Mouse (Mus musculus): ENCODE results near the gene Phldb2. TPM values are rescaled to one million over a fixed set of nuclear protein-coding genes. Genes with fewer than 3 reads are reported as not detected.

Gene Phldb2
- polyA plus RNA-seq (2012; rRNA removed), result 4.7 and 5.9 TPM in 2 replicates

DNA sequence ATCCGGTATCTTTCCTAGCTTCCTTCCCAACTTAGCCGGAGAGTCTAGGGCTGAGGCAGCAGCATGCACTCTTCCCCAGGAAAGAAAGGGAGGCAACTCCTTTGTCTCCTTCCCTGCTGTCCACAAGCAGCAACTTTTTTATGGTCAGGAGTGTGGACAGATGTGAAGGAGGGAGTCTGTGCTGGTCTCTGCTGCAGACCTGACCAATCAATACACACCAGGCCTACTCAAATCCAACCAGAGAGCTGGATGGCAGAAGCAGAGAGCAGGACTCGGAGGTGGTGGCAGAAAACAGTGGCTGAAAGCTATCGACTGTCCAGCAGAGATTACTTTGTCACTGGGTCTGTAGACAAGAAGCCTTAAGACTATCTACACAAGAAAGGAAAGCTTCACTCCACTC, at the start of gene Phldb2:
Gene Phldb2, minus strand, starts transcription at position 205 of the 400 bp plus-strand sequence.
- H3K4me1 ChIP-seq (ENCODE audit: control insufficient read depth, insufficient read depth, low read length), result no peaks in the 10 kb centered on the region
- 91% methylated on average over 4 of the region's 4 CpGs for WGBS
- H3K27me3 ChIP-seq (ENCODE audit: control insufficient read depth, insufficient read depth, low read length), result no peaks in the 10 kb centered on the region
- H3K4me3 ChIP-seq (replicated peaks; ENCODE audit: insufficient read depth, low read depth, low read length), result no peak within 1 kb of the TSS
- DNase-seq, result no peak
- no peak for TF ChIP-seq CTCF (IDR thresholded peaks at IDR 0.05; ENCODE audit: borderline replicate concordance, insufficient read depth, low read depth, low read length)
- TF ChIP-seq POLR2A (IDR thresholded peaks at IDR 0.05; ENCODE audit: borderline replicate concordance, insufficient read depth, low read length), result no peak
- no peak within 1 kb of the TSS for H3K27ac ChIP-seq (ENCODE audit: insufficient read depth, low read length)

DNA sequence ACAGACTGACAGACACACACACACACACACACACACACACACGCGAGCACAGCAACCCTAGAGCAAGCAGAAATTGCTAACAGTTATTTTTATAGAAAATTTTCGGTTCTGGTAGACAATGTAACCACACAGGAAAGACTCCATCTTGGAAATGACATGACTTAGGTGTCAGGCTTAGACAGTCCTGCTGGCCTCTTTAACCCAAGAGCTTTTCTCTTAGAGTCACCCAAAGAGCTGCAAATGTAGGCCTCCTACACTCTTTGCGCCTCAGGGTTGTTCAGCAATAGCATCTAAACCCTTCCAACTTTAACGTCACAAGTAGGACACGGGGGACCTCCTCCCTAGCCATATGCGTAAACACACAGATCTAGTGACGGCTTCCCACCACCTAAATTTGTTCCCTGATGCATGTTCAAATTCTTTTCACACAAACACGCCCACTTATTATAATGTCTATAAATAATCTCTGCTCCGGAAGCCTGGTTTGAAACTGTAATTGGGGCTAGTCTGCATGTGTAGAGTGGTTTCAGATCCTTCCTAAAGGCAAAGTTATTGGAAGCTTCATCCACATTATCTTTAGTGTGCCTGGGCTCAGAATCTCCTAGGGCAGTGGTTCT, 48.3 kb upstream of the Phldb2 start:
- no peak for DNase-seq
- Histone ChIP-seq H3K27ac (ENCODE audit: insufficient read depth, low read length) (no peak overlapping the region), H3K4me1 (ENCODE audit: control insufficient read depth, insufficient read depth, low read length) (peaks cover 15% of the 10 kb centered on the region), H3K4me3 (replicated peaks; ENCODE audit: insufficient read depth, low read depth, low read length) (no peak overlapping the region), H3K27me3 (ENCODE audit: control insufficient read depth, insufficient read depth, low read length) (no peaks in the 10 kb centered on the region)
- WGBS, result 87% methylated on average over 10 of the region's 10 CpGs
- no peak for TF ChIP-seq CTCF (IDR thresholded peaks at IDR 0.05; ENCODE audit: borderline replicate concordance, insufficient read depth, low read depth, low read length)
- no peak for TF ChIP-seq POLR2A (IDR thresholded peaks at IDR 0.05; ENCODE audit: borderline replicate concordance, insufficient read depth, low read length)

DNA sequence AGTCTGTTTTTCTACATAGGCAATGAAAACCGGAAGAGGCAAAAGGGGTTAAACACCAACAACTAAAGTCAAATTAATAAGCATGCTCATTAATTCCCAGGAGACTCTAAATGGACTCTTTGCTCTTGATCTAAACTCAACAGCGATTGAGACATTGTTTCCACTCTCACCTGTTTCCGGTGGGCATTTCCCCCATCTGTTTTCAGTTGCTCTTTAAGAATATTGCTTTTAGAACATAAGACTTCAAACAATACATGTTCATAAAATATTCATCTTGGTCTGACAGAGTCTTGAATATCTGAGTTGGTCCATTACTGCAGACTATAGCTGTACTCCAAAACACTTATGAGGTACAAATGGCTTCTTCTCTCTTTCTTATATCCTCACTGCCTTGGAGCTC, 47.6 kb upstream of the Phldb2 start:
- DNase-seq, result no peak
- 87% methylated on average over 3 of the region's 3 CpGs for WGBS
- no peak overlapping the region for H3K27ac ChIP-seq (ENCODE audit: insufficient read depth, low read length)
- no peak overlapping the region for H3K4me3 ChIP-seq (replicated peaks; ENCODE audit: insufficient read depth, low read depth, low read length)
- H3K27me3 ChIP-seq (ENCODE audit: control insufficient read depth, insufficient read depth, low read length), result no peaks in the 10 kb centered on the region
- TF ChIP-seq POLR2A (IDR thresholded peaks at IDR 0.05; ENCODE audit: borderline replicate concordance, insufficient read depth, low read length), result no peak
- no peak for TF ChIP-seq CTCF (IDR thresholded peaks at IDR 0.05; ENCODE audit: borderline replicate concordance, insufficient read depth, low read depth, low read length)
- H3K4me1 ChIP-seq (ENCODE audit: control insufficient read depth, insufficient read depth, low read length), result peaks cover 11% of the 10 kb centered on the region

DNA sequence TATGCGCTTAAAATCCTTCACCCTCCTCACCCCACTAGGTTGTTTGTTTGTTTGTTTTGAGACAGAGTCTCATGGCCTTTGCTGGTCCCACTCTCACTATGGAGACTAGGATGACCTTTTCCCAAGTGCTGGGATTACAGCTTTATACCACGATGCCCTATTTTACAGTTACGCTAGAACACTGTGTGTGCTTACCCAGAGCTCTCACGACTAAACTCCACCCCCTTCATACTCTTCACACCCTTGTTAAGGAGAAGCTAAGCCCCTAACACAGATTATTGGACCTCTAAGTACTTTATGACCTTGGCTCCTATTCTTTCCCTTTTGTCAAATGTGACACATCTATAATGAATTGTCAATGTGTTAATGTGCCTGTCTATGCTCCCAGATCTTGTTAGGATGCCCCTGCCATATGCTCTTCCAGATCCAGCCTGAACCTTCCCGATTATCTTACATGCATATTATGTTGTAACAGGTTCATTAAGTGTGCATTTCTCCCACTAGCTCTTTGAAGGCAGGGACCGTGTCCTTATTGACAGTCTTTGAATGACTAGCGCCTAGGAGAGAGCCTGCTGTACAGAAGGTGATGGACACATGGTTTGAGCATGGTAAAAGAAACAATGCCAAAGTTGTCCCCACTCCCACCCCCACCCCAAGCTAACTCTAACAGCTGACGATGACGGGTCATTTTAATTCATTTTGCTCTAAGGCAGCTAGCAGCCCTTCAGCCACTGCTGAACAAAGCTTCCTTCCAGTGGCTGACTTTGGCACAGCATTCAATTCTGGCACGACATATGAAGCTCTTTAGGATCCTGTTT, 46.2 kb upstream of the Phldb2 start:
- H3K27me3 ChIP-seq (ENCODE audit: control insufficient read depth, insufficient read depth, low read length), result no peaks in the 10 kb centered on the region
- no peak for TF ChIP-seq CTCF (IDR thresholded peaks at IDR 0.05; ENCODE audit: borderline replicate concordance, insufficient read depth, low read depth, low read length)
- no peak for TF ChIP-seq POLR2A (IDR thresholded peaks at IDR 0.05; ENCODE audit: borderline replicate concordance, insufficient read depth, low read length)
- peak in 1 of 2 experiments; percentile 24 for DNase-seq
- 42% methylated on average over 10 of the region's 10 CpGs for WGBS
- no peak overlapping the region for H3K27ac ChIP-seq (ENCODE audit: insufficient read depth, low read length)
- peaks cover 9% of the 10 kb centered on the region for H3K4me1 ChIP-seq (ENCODE audit: control insufficient read depth, insufficient read depth, low read length)
- H3K4me3 ChIP-seq (replicated peaks; ENCODE audit: insufficient read depth, low read depth, low read length), result no peak overlapping the region

DNA sequence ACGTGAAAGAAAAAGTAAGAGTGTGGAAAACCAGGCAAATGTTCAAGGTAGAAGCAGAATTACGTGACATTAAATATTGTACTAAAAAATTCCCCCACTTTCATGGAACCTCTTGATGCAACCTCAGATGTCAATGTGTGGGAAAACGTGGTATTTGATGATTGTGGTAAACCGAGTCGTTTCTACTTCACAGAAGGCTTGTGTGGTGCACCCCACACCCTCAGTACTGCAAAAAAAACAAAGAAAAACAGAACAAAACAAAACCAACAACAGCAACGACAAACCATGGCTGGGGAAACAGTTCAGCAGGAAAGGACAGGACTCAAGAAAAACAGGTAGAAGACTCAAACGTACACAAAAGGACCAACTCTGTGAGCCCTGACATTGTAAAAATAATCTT, 44.8 kb upstream of the Phldb2 start:
- no peak overlapping the region for H3K4me3 ChIP-seq (replicated peaks; ENCODE audit: insufficient read depth, low read depth, low read length)
- H3K4me1 ChIP-seq (ENCODE audit: control insufficient read depth, insufficient read depth, low read length), result peaks cover 9% of the 10 kb centered on the region

DNA sequence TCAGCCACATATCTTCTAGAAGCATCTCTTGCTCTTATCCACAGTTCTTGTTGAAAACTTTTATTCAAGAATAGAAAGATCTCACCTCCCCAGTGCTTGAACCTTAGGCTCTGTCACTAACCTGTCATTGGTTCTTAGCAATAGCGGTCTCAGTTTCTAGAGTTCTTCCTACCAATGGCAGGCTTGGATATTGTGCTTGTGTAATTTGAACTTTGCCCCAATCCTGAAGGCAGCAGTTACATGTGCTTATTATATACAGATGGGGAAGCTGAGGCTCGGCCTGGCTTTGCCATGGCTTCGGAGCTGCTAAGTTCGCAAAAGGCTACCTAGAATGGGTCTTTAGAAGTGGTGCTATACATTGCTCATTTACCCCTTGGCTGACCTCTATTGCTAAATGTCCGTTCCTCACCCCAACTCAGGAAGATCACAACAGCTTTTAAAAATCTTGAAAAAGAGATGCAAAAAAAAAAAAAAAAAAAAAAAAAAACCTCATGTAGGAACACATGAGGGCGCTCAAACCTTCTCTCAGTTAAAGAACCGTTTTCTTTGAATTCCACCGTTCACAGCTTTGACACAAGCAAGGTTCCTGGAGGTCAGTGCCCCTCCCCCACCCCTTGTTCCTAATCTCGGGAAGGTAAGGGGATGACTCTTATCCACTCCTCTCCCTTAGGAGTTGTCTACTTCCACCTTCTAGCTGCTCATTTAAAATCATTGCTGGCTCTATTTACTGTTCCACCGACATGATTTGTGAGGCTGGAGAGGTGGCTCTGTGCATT, 37.7 kb upstream of the Phldb2 start:
- DNase-seq, result no peak
- WGBS, result 51% methylated on average over 10 of the region's 10 CpGs
- TF ChIP-seq CTCF (IDR thresholded peaks at IDR 0.05; ENCODE audit: borderline replicate concordance, insufficient read depth, low read depth, low read length), result peak; percentile 17; the same call in 1 of the 2 replicates
- no peak for TF ChIP-seq POLR2A (IDR thresholded peaks at IDR 0.05; ENCODE audit: borderline replicate concordance, insufficient read depth, low read length)
- Histone ChIP-seq H3K4me1 (ENCODE audit: control insufficient read depth, insufficient read depth, low read length) (no peaks in the 10 kb centered on the region), H3K27me3 (ENCODE audit: control insufficient read depth, insufficient read depth, low read length) (no peaks in the 10 kb centered on the region), H3K27ac (ENCODE audit: insufficient read depth, low read length) (no peak overlapping the region), H3K4me3 (replicated peaks; ENCODE audit: insufficient read depth, low read depth, low read length) (no peak overlapping the region)

More for the DNA sequence above, 44.8 kb upstream of the Phldb2 start:
- no peak for DNase-seq
- 91% methylated on average over 7 of the region's 7 CpGs for WGBS
- TF ChIP-seq CTCF (IDR thresholded peaks at IDR 0.05; ENCODE audit: borderline replicate concordance, insufficient read depth, low read depth, low read length) (no peak), POLR2A (IDR thresholded peaks at IDR 0.05; ENCODE audit: borderline replicate concordance, insufficient read depth, low read length) (no peak)
- H3K27me3 ChIP-seq (ENCODE audit: control insufficient read depth, insufficient read depth, low read length), result no peaks in the 10 kb centered on the region
- no peak overlapping the region for H3K27ac ChIP-seq (ENCODE audit: insufficient read depth, low read length)

DNA sequence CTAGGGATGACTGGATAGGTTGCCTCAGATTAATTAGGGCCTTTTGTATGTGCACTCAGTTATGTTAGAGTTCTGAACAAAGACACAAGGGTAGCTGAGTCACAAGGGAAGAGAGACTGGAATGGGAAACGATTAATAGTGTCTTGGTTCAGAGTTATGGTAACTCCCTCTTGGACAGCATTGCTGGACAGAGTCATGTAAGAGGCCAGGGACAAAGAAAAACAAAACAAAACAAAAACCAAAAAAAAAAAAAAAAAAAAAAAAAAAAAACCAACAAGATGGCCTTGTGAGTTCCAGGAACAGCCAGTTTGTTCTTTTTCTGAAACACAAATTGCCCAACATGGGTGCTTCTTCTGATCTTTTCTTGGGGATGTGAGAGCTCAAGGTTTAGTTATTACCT, 32.8 kb upstream of the Phldb2 start:
- Histone ChIP-seq H3K4me3 (replicated peaks; ENCODE audit: insufficient read depth, low read depth, low read length) (no peak overlapping the region), H3K4me1 (ENCODE audit: control insufficient read depth, insufficient read depth, low read length) (0 out of 2 replicates have a peak, but pooled peaks cover 2% of the 10 kb centered on the region), H3K27me3 (ENCODE audit: control insufficient read depth, insufficient read depth, low read length) (no peaks in the 10 kb centered on the region), H3K27ac (ENCODE audit: insufficient read depth, low read length) (no peak overlapping the region)
- TF ChIP-seq POLR2A (IDR thresholded peaks at IDR 0.05; ENCODE audit: borderline replicate concordance, insufficient read depth, low read length) (no peak), CTCF (IDR thresholded peaks at IDR 0.05; ENCODE audit: borderline replicate concordance, insufficient read depth, low read depth, low read length) (no peak)
- DNase-seq, result no peak
- 61% methylated on average over 1 of the region's 1 CpGs for WGBS

Data from cerebellum, adult 2 months (tissue).